Mouse (Mus musculus) intestine, embryonic 15.5 days (tissue): ENCODE measurements around the gene Gpx1. TPM values are rescaled to one million over a fixed set of nuclear protein-coding genes. Genes with fewer than 3 reads are reported as not detected.

ENCODE experiments used
- ATAC-seq: fragments of 200-750 bp; cut with Nextera tagmentation; 2 replicates; pipeline ENCODE4 v1.8.0; 2017; ENCODE audit warnings: moderate TSS enrichment, moderate library complexity
- H3K27ac ChIP-seq: fragments of 300-500 bp; sonication (generic); 2 replicates; pipeline ENCODE4 v1.5.1; 2015; ENCODE audit warnings: mild to moderate bottlenecking, inconsistent platforms
- H3K27me3 ChIP-seq: fragments of 300-500 bp; sonication (generic); replicated peaks from 2 replicates; pipeline ENCODE4 v1.6.1; 2015; ENCODE audit warnings: inconsistent platforms
- H3K36me3 ChIP-seq: fragments of 300-500 bp; sonication (generic); 2 replicates; pipeline ENCODE4 v1.6.1; 2015; ENCODE audit warnings: inconsistent platforms
- H3K4me1 ChIP-seq: fragments of 300-500 bp; sonication (generic); replicated peaks from 2 replicates; pipeline ENCODE4 v1.6.1; 2015; ENCODE audit warnings: inconsistent platforms
- H3K4me2 ChIP-seq: fragments of 300-500 bp; sonication (generic); replicated peaks from 2 replicates; pipeline ENCODE4 v1.6.1; 2015; ENCODE audit warnings: mild to moderate bottlenecking, inconsistent platforms
- H3K4me3 ChIP-seq: fragments of 300-500 bp; sonication (generic); replicated peaks from 2 replicates; pipeline ENCODE4 v1.5.1; 2015; ENCODE audit warnings: inconsistent platforms
- H3K9ac ChIP-seq: fragments of 300-500 bp; sonication (generic); 2 replicates; pipeline ENCODE4 v1.6.1; 2015; ENCODE audit warnings: inconsistent platforms
- H3K9me3 ChIP-seq: fragments of 300-500 bp; sonication (generic); 2 replicates; pipeline ENCODE4 v1.6.1; 2016; ENCODE audit warnings: inconsistent platforms
- WGBS: fragments of 180-500 bp; shearing (Covaris S2); methylation state at CpG from one replicate; pipeline ENCODE4 v1.1.7; 2015; 5-methylcytosine and 5-hydroxymethylcytosine counted together
- polyA plus RNA-seq: library from polyadenylated mRNA; unstranded; fragments of >200 nt; fragmentation: Nextera tagmentation; extraction: Ambion mirVana; gene quantifications from 2 replicates; pipeline ENCODE4 v1.2.1, GENCODE M21; 2015

The Gpx1 gene
- polyA plus RNA-seq, 1 experiment from 2014 or later = 1,041 TPM

DNA sequence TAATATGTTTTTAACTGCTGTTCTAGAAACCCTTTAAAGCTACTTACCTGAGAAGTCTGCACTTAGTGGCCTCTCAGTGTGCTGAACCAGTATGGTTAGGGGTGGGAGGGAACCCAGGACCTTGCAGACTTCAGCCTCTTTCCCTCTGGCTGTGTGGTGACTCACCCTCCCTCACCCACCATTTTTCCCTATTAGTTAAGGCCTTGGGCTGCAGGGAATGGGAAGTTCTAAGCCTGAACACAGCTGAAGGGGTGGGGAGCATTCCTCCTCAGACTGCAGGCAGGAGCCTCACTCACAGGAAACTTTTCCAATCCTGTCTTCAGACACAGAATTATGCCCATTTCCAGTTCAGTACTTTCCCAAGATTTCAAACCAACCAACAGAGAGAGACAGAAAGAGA lies 3.1 kb downstream of the Gpx1 start:
- H3K9ac ChIP-seq = no peak overlapping the region
- ATAC-seq = peak; percentile 20; the same call in 1 of the 2 replicates

DNA sequence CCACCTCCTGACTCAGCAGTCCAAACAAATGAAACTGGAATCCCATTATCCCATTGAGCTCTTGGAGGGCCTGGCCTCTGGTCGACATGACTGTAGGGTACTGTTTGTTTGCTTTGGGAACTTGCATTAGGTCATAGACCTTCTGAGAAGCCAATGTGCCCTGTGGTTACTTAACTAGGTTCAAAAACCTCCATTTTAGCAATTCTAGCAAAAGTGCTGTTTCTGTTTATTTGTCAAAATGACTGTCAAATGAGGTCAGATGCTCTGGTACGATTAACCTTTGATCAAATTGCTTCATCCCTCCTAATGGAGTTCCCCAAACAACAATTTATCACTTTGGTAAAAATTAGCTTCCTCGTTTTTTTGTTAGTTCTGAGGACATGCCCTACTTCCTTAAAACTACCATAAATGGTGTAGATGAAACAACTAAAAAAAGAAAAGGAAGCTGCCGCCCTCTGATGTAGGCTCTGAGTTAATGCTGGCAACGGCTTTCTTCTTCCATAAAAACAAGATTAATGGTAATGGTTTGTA lies 3.7 kb downstream of the Gpx1 start:
- no peaks in the 10 kb centered on the region for H3K27me3 ChIP-seq
- no peaks in the 10 kb centered on the region for H3K9me3 ChIP-seq
- H3K27ac ChIP-seq = peak overlapping the region; percentile 76
- no peak for ATAC-seq
- H3K4me1 ChIP-seq = peaks cover 15% of the 10 kb centered on the region
- no peak overlapping the region for H3K9ac ChIP-seq
- H3K4me3 ChIP-seq = no peak overlapping the region
- no peak overlapping the region for H3K4me2 ChIP-seq
- 18% methylated on average over 5 of the region's 5 CpGs for WGBS
- H3K36me3 ChIP-seq = no peaks in the 10 kb centered on the region

More for the DNA sequence above, 3.1 kb downstream of the Gpx1 start:
- Histone ChIP-seq H3K4me1 (peaks cover 15% of the 10 kb centered on the region), H3K36me3 (no peaks in the 10 kb centered on the region), H3K9me3 (no peaks in the 10 kb centered on the region), H3K27me3 (no peaks in the 10 kb centered on the region), H3K27ac (peak overlapping the region; percentile 76), H3K4me2 (no peak overlapping the region), H3K4me3 (no peak overlapping the region)

GRCm38 (mm10) chr9:108343331-108343730 lies 4.6 kb downstream of the Gpx1 start:
- Histone ChIP-seq H3K4me2 (no peak overlapping the region), H3K9ac (no peak overlapping the region), H3K36me3 (no peaks in the 10 kb centered on the region), H3K4me1 (peaks cover 13% of the 10 kb centered on the region), H3K9me3 (no peaks in the 10 kb centered on the region), H3K27me3 (no peaks in the 10 kb centered on the region), H3K27ac (peak overlapping the region; percentile 76), H3K4me3 (no peak overlapping the region)
- WGBS = 68% methylated on average over 3 of the region's 3 CpGs
- no peak for ATAC-seq

GRCm38 (mm10) chr9:108343835-108344234 lies 5.1 kb downstream of the Gpx1 start:
- Histone ChIP-seq H3K4me1 (peaks cover 14% of the 10 kb centered on the region), H3K9me3 (no peaks in the 10 kb centered on the region), H3K4me2 (no peak overlapping the region), H3K4me3 (no peak overlapping the region), H3K9ac (no peak overlapping the region), H3K27ac (peak overlapping the region; percentile 76), H3K36me3 (no peaks in the 10 kb centered on the region), H3K27me3 (no peaks in the 10 kb centered on the region)
- ATAC-seq = no peak
- WGBS = 95% methylated on average over 1 of the region's 1 CpGs

DNA sequence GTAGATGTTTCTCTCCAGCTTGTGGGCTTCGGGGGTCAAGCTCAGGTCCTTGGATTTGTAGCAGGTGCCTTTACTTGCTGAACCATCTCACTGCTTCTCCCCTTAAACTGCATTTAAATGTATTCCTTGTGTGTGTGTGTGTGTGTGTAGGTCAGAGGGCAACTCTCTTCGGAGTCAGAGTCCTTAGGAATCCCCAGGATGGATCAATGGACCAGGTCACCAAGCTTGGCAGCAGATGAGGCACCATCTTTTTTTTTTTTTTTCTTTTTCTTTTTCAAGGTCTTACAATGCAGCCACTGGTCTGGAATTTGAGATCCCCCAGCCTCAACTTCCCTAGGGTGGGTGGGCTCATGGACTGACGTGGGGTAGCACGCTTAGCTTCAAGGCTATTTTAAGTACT lies 5.8 kb downstream of the Gpx1 start:
- Histone ChIP-seq H3K9me3 (no peaks in the 10 kb centered on the region), H3K36me3 (no peaks in the 10 kb centered on the region), H3K4me2 (no peak overlapping the region), H3K27me3 (no peaks in the 10 kb centered on the region), H3K9ac (no peak overlapping the region), H3K4me3 (no peak overlapping the region), H3K4me1 (peaks cover 19% of the 10 kb centered on the region), H3K27ac (no peak overlapping the region)
- ATAC-seq = no peak
- WGBS = 82% methylated on average over 4 of the region's 4 CpGs

DNA sequence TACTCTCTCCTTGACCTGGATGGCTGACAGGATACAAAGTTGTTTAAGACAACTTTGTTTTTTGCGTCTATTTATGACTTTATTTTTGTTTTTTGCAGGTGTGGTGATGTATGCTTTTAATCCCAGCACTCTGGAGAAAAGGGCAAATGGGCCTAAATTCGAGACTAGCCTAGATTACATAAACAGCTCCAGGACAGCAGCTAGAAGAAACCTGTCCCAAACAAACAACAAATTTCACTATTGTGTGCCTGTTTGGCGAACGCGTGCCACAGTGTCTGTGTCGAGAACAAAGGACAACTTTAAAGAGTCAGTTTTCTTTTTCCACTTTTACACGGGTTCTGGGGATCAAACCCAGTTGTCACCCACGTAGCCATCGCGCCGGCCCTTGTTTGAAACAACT lies 8.3 kb downstream of the Gpx1 start:
- peak overlapping the region; percentile 67 for H3K4me2 ChIP-seq
- no peaks in the 10 kb centered on the region for H3K9me3 ChIP-seq
- H3K27ac ChIP-seq = peak overlapping the region; percentile 90
- peak overlapping the region; percentile 82 for H3K9ac ChIP-seq
- peaks cover 11% of the 10 kb centered on the region for H3K4me1 ChIP-seq
- H3K27me3 ChIP-seq = no peaks in the 10 kb centered on the region
- peak overlapping the region; percentile 91 for H3K4me3 ChIP-seq
- no peak for ATAC-seq
- peaks cover 12% of the 10 kb centered on the region for H3K36me3 ChIP-seq
- WGBS = 5% methylated on average over 11 of the region's 11 CpGs

DNA sequence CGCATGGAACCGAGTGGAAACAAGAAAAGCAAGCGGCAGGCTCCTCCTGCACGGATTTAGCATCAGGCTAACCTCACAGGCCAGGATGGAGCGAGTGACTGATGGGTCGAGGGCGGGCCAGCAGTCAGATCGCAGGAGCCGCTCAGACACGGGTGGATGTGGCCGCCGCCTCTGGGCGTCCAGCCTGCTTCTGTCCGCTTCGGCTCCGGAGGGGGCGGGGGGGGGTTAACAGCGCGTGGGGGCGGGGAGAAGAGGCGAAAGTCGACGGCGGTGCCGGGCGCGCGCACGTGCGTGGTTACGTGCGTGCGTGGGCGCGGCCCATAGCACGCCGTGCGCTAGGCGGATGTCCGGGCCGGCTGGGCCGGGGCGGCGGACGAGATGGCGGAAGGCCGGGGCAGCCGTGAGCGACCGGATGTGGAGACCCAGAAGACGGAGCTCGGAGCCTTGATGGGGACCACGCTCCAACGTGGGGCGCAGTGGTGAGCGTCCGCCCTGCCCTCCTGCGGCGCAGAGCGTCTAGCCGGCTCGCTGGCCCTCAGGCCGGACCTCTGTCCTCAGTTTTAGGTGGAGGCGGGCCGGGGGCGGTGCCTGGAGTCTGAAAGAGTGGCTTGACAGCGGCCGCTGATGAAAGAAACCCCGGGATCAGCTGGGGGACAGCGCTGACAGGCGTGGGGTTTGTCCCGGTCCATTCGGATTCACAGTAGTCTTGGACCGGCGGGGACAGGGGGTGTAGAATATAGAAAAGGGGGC lies 9.0 kb downstream of the Gpx1 start, which contains the start of gene Usp4:
Usp4 (plus strand) TSS at position 314 of the 750 bp plus-strand sequence.
- peak; percentile 96 for ATAC-seq
- Histone ChIP-seq H3K9ac (peak within 1 kb of the TSS; percentile 82), H3K27me3 (no peaks in the 10 kb centered on the region), H3K9me3 (no peaks in the 10 kb centered on the region), H3K4me1 (peaks cover 11% of the 10 kb centered on the region), H3K36me3 (peaks cover 19% of the 10 kb centered on the region), H3K27ac (peak within 1 kb of the TSS; percentile 90), H3K4me2 (peak within 1 kb of the TSS; percentile 67), H3K4me3 (peak within 1 kb of the TSS; percentile 91)
- under 1% methylated on average over 74 of the region's 75 CpGs for WGBS

- Histone ChIP-seq H3K4me3 (peak overlapping the region; percentile 91), H3K9me3 (no peaks in the 10 kb centered on the region), H3K9ac (peak overlapping the region; percentile 82), H3K27me3 (no peaks in the 10 kb centered on the region), H3K27ac (no peak overlapping the region), H3K36me3 (peaks cover 23% of the 10 kb centered on the region), H3K4me2 (peak overlapping the region; percentile 67), H3K4me1 (peaks cover 11% of the 10 kb centered on the region)
- ATAC-seq = no peak
- WGBS = 3% methylated on average over 14 of the region's 14 CpGs
Observed at GRCm38 (mm10) chr9:108348290-108348680, 9.6 kb downstream of the Gpx1 start.

- Histone ChIP-seq H3K27me3 (no peaks in the 10 kb centered on the region), H3K9ac (no peak overlapping the region), H3K36me3 (peaks cover 25% of the 10 kb centered on the region), H3K27ac (no peak overlapping the region), H3K4me3 (no peak overlapping the region), H3K4me1 (peaks cover 9% of the 10 kb centered on the region), H3K4me2 (no peak overlapping the region), H3K9me3 (no peaks in the 10 kb centered on the region)
- WGBS = 94% methylated on average over 4 of the region's 4 CpGs
- no peak for ATAC-seq
Observed at GRCm38 (mm10) chr9:108349727-108350126, 11.0 kb downstream of the Gpx1 start.

DNA sequence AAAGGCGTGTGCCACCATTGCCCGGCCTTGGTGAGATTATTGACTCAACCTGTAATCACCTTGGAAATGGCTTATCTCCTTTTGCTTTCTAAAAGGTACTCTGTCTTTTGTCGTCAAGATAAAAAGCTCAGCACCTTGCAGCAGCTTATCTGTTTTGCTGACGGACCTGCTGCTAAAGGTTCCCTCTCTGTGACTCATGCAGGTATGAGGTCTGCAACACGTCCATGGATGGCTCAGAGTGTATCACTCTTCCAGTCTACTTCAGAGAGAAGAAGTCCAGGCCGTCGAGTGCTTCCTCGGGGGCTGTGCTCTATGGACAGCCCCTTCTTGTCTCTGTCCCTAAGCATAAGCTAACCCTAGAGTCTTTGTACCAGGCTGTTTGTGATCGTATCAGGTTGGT lies 39.5 kb downstream of the Gpx1 start:
- Histone ChIP-seq H3K27me3 (no peaks in the 10 kb centered on the region), H3K27ac (peak overlapping the region; percentile 3; the same call in 1 of the 2 replicates), H3K36me3 (peaks cover 48% of the 10 kb centered on the region), H3K4me3 (no peak overlapping the region), H3K4me2 (no peak overlapping the region), H3K9ac (no peak overlapping the region), H3K4me1 (no peaks in the 10 kb centered on the region), H3K9me3 (no peaks in the 10 kb centered on the region)
- 68% methylated on average over 9 of the region's 9 CpGs for WGBS
- ATAC-seq = peak; percentile 84

DNA sequence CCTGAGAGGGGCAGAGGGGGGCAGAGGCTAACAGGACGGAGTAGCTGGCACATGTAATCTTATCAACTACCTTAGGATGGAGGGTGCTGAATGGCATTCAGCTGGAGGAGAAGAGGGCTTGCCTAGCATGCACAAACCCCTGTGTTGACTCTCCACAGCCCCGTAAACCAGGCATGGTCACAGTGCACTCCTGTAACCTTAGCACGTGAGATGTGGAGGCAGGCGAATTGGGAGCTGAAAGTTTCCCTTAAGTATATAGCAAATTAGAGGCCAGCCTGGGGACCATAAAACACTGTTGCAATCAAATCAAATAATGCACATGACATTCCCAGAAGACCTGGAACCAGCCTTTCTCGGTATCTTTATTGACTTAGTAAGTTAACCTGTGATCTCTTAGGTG lies 40.0 kb downstream of the Gpx1 start:
- Histone ChIP-seq H3K9ac (no peak overlapping the region), H3K27ac (peak overlapping the region; percentile 3; the same call in 1 of the 2 replicates), H3K27me3 (no peaks in the 10 kb centered on the region), H3K9me3 (no peaks in the 10 kb centered on the region), H3K4me1 (no peaks in the 10 kb centered on the region), H3K4me2 (no peak overlapping the region), H3K4me3 (no peak overlapping the region), H3K36me3 (peaks cover 43% of the 10 kb centered on the region)
- 78% methylated on average over 5 of the region's 5 CpGs for WGBS
- peak; percentile 73 for ATAC-seq

GRCm38 (mm10) chr9:108379294-108379693 lies 40.6 kb downstream of the Gpx1 start:
- peak; percentile 47 for ATAC-seq
- Histone ChIP-seq H3K36me3 (peaks cover 43% of the 10 kb centered on the region), H3K4me1 (no peaks in the 10 kb centered on the region), H3K27ac (no peak overlapping the region; the same call in 1 of the 2 replicates), H3K9me3 (no peaks in the 10 kb centered on the region), H3K9ac (no peak overlapping the region), H3K4me3 (no peak overlapping the region), H3K27me3 (no peaks in the 10 kb centered on the region), H3K4me2 (no peak overlapping the region)
- 75% methylated on average over 4 of the region's 4 CpGs for WGBS

GRCm38 (mm10) chr9:108381382-108381781 lies 42.7 kb downstream of the Gpx1 start:
- Histone ChIP-seq H3K9ac (no peak overlapping the region), H3K27ac (no peak overlapping the region), H3K36me3 (peaks cover 34% of the 10 kb centered on the region), H3K9me3 (no peaks in the 10 kb centered on the region), H3K4me2 (no peak overlapping the region), H3K4me3 (no peak overlapping the region), H3K4me1 (no peaks in the 10 kb centered on the region), H3K27me3 (no peaks in the 10 kb centered on the region)
- 94% methylated on average over 9 of the region's 9 CpGs for WGBS
- ATAC-seq = no peak
